Mouse (Mus musculus) c-Kit-negative CD71-positive TER-119-positive erythroid progenitor cells, embryonic 14.5 days (primary cell): ENCODE results near the gene Coq4.

Experiments
- DNase-seq: peaks from one replicate; pipeline ENCODE4 v3.0.0-alpha.2; 2013; ENCODE audit warnings: low read depth, low spot score

Coq4 gene

GRCm38 (mm10) chr2:29846061-29846853, 59.0 kb downstream of the Coq4 start:
- no peak for DNase-seq

GRCm38 (mm10) chr2:29846911-29847310, 59.6 kb downstream of the Coq4 start:
- no peak for DNase-seq
